Mouse (Mus musculus) hematopoietic stem cell, adult 5-6 weeks (primary cell): ENCODE measurements around the gene Herpud2. TPM values are rescaled to one million over a fixed set of nuclear protein-coding genes. Genes with fewer than 3 reads are reported as not detected.

ENCODE experiments used
- ATAC-seq, 2 experiments: fragments of 125-278 bp in 1 of 2; replicated peaks in 1 of 2; 2 replicates each; pipeline ENCODE4 v1.8.0; 2016 to 2017; ENCODE audit warnings: inconsistent platforms in 2 of 2, mild to moderate bottlenecking in 2 of 2, moderate number of reproducible peaks in 2 of 2, low read depth in 1 of 2, moderate TSS enrichment in 1 of 2; ENCODE audit not compliant: low FRiP score in 2 of 2, poor library complexity in 2 of 2, severe bottlenecking in 2 of 2, insufficient read depth in 1 of 2, low TSS enrichment in 1 of 2
- total RNA-seq: library from RNA; stranded (forward); fragments of 172-1452, 232-1000 nt; gene quantifications from 2 replicates; pipeline ENCODE4 v1.2.3, GENCODE M21; 2017

The Herpud2 gene
- total RNA-seq: 24.1 and 28.9 TPM in 2 replicates

DNA sequence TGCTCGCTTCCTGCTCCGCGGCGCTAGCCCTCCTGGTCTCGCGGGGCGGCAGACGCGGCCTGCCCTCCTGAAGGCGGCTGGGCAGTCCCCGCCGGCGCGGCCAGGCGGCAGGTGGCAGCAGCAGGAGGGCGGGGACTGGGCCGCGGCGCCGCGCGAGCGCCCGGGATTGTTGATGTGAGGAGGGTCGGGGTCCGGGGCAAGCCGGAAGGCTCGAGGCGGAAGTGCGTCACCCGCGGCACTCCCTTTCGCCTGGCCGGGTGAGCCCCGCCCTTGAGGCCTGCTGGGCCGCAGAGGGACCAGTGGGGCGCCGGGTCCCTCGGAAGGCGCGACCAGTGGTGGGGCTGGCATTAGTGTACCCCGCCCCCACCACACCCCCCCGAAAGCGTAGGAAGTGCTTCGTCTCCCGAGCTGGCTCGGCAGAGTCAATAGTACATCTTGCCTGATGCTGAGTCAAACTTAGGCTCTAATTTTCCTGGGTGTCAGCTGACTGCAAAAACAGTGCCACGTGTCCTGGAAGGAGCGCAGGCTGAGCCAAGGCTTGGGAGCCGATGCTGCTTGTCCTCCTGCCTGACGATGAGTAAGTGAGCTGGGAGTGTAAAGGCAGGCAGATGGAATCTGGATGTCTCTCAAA lies at the start of gene Herpud2:
Gene Herpud2 (minus strand): TSS at position 210 of the 631 bp plus-strand sequence.
- peak; percentile 93 to 94 for ATAC-seq

DNA sequence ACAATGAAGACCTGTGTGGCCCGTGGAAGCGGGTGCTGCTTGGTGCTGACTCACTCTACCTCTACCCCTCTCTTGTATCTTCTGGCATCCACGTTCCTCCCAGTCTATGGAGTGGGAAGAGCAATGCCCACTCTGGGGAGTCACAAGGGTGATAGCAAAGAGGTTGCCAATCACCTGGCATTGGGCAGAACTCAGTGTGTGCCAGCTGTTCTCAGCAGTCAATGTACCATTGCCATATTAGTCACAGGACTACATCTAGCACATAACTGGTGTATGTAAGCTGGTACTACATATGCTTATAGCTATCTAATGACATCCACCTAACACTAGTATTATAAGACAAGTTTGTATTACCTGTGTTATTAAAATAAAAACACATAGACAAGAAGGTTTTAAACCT lies 49.4 kb upstream of the Herpud2 start:
- no peak for ATAC-seq

DNA sequence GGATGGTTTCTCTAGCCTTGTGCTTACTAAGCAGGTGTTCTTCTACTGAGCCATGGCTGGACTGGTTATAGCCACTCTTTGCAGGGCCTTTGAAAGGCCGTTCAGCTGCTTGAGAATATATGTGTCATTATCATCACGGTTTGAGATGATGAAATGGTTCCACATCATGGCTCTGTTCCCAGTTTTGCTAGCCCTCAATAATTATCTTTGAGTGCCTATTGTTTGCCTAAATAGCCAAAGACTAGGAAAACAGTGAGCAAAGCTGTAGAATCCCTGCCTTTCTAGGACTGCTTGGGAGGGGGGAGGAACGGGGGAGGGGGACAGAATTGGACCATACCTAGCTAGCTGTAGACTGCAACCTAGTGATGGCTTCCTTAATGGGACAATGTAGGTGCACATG lies 48.5 kb upstream of the Herpud2 start:
- no peak for ATAC-seq

DNA sequence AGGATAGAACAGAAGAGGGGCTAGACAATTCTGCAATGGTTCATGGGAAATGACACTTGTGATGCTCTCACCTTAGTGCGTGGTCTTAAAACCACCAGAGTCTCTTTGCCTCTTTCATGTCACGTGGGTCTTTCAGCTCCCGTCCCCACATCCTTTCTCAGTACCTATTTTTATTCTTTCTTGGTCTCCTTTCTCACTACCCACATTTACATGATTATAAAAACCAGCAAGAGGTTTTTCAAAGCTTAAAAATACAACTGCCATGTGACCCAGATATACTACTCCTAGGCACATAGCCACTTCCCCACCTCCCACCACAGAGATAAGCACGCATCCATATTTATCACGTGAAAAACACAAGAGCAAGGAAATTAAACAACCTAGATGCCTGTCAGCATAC lies 45.1 kb upstream of the Herpud2 start:
- ATAC-seq: no peak

DNA sequence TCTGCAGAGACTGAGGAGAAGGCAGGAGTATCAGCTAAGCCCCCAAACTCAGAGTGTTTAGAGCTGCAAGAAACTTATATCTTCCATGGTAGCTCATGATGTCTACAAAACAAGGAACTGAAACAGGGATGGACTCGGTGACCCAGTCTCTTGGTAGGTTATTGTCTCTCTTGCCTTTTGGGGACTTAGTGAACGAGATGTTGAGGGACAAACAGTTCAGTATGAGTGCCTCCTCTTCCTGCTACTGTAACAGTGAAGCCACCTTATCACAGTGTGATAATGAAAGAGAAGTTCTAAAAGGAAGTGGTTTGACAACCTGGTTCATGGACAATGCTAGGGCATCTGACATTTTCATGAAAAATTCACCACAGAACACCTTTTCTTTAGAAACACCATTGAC lies 40.0 kb upstream of the Herpud2 start:
- ATAC-seq: peak in 1 of 2 experiments; percentile 10; a peak in 2 of 4 replicates

DNA sequence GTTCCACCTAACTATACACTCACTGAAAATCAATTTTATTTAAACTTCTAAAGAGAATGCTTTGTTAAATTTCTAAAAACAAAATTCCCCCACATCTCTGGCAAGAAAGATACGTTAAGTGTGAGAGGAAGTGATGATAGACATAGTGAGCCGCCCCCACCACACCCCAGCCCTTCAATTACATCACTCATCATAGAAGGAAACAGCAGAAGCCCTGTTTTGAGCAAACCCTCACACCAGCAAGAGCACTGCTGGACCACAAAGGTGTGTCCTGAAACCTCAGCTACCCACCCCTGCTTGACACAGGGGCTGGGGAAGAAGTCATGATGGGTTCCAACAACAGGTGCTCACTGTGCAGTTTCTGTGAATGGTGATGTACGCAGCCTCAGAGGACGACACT lies 34.9 kb upstream of the Herpud2 start:
- peak; percentile 76 to 83 for ATAC-seq

DNA sequence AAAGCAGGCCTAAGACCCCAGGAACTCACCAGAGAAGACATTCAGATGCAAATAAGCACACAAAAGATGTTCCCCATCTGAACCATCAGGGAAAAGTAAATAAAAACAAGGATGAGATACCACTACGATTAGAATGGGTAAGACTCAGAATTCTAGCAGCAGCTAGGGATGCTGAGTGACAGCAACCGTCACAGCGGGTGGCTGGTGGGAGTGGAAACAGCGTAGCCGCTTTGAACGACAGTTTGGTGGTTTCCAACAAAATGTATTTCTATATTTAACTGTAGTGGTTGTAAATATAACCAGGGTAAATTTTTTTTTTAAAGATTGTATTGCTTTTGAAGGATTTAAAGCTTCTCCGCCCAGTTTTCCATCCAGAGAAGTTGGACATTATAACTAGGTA lies 34.2 kb upstream of the Herpud2 start:
- peak; percentile 57 to 73 for ATAC-seq

DNA sequence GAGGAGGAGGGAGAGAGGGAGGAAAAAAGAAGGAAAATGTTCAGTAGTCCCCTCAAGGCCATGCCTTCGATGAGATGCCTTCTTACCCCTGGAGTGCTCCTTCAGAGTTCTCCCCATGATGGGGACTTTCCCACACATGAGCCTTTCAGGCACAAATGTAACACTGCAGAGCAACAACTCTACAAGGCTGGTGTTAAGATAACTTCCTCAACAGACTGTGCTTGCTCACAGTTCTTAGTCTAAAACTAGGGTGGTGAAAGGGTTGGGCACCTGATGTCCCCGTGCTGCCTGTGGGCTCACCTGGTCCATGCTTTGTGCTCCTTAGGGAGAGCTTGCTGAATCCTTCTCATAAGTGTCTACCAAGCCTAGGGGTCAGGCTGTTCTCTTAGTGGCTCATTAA lies 33.0 kb upstream of the Herpud2 start:
- ATAC-seq: no peak

DNA sequence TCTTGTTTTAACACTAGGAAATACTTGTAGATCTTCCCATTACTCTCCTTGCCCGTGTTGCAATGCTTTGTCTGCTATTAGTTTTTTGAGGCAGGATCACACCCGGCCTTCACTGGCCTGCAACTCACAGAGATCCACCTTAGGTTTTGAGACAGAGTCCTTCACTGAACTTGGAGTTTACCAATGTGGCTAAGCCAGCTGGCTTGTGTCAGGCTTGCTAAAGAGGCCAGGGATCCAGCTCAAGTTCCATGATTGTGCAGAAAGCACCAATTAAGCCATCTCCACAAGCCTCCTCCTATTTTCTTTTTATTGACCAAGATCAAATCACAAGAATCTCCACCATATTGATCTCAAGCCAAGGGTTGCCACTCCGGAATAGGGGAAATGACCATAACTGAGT lies 26.4 kb upstream of the Herpud2 start:
- no peak for ATAC-seq

- no peak for ATAC-seq
Measured at GRCm38 (mm10) chr9:25177201-25177600, 25.6 kb upstream of the Herpud2 start.

- no peak for ATAC-seq
Measured at GRCm38 (mm10) chr9:25176562-25176961, 24.9 kb upstream of the Herpud2 start.

DNA sequence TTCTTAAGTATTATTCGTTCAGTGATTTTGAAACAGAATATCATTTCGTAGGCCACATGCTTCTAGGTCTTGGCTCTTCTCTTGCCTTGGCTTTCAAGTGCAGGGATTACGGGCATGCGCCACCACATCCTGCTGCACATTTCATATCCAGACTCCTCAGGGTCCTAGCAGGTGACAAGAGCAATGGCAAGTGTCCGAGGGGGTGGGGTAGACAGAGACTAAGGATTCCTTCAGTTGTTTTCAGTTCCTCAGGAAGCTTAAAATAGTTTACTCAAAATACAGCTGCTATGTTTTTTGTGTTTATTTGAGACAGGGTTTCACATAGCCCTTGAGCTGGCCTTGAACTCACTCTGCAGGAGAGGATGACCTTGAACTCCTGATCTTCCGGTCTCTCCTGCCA lies 24.4 kb upstream of the Herpud2 start:
- no peak for ATAC-seq

GRCm38 (mm10) chr9:25175039-25175442 lies 23.4 kb upstream of the Herpud2 start:
- ATAC-seq: peak; percentile 17 to 33; a peak in 1 of 4 replicates

GRCm38 (mm10) chr9:25174614-25175013 lies 23.0 kb upstream of the Herpud2 start:
- no peak for ATAC-seq

DNA sequence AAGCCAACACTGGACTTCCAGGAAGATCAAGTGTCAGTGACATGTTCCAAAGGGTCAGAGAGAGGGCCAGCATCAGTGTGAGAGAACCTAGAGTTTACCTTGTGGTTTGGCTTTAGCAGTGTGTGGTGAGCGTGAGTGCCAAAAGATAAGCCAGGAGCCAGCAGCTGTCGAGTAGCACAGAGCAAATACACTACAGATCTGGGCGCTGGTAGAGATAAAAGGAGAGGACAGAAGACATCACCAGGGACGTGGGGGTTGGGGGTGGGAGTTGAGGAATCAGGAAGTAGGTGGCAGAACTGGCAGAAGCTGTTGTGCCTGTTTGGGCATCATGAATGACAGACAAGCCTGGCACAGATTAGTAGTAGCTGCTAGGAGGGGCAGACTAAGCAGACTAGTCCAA lies 21.6 kb upstream of the Herpud2 start:
- peak; percentile 80 to 87 for ATAC-seq

DNA sequence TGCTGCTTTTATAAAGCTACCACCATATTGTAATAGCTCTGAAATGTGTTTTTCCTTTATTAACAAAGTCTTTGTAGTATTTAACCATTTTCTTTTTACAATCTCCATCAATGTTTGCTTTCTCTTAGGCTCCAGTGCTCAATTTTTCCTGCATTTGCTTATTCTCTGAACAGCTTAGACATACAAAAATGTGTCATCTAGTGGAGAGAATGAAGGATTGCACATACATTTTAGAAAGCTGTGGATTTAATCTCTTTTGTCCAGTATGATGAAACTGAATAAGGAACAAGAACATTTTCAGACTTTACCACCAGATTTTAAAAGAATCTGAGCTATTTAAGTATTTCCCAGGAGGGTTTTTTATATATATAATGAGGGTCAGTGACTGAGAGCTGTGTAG lies 18.0 kb upstream of the Herpud2 start:
- no peak for ATAC-seq

GRCm38 (mm10) chr9:25167458-25168084 lies 16.0 kb upstream of the Herpud2 start:
- ATAC-seq: peak; percentile 100

DNA sequence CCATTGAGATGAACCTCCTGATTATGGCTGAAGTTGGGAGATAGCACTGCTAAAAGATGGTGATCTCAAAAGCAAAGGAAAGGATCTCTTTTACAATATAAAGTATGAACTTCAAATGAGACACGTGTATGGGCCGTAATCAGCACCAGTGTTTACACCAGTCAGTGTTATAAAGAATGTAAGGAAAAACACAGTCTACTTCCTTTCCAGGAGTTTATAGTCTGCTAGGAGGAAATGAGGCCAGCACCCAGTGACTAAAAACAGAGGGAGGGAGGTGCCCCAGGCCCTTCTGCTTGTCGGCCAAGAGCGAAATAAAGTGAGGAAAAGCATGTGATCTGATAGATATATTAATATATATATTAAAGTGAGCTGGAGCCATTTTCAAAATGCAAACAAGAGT lies 6.6 kb upstream of the Herpud2 start:
- ATAC-seq: peak in 1 of 2 experiments; percentile 46; a peak in 1 of 4 replicates

GRCm38 (mm10) chr9:25156377-25156776 lies 4.8 kb upstream of the Herpud2 start:
- ATAC-seq: no peak
